Mouse (Mus musculus): ENCODE results near the gene Fbxl3. TPM values are rescaled to one million over a fixed set of nuclear protein-coding genes. Genes with fewer than 3 reads are reported as not detected.

Fbxl3 gene
- polyA plus RNA-seq, 1 experiment from 2014 or later: 13.1 TPM

DNA sequence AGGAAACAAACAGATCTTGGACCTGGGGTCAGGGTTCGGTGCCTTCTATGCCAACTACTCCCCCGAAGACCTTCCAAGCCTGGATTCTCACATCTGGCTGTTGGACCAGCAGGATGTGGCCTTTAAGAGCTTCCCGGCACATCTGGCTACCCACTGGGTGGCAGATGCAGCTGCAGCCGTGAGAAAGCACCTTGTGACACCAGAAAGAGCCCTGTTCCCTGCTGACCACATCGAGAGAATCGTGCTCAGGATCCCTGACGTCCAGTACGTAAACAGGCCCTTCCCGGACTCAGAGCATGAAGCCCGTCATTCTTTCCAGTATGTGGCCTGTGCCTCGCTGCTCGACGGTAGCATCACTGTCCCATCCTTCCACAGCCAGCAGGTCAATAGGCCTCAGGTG lies 44.6 kb downstream of the Fbxl3 start:
- Histone ChIP-seq H3K27ac (no peak overlapping the region), H3K9me3 (no peaks in the 10 kb centered on the region), H3K4me1 (replicated peaks) (no peaks in the 10 kb centered on the region), H3K27me3 (ENCODE audit: insufficient read depth, poor library complexity, severe bottlenecking) (no peaks in the 10 kb centered on the region), H3K36me3 (no peaks in the 10 kb centered on the region), H3K4me3 (no peak overlapping the region)
- WGBS: 86% methylated on average over 13 of the region's 13 CpGs
- DNase-seq (ENCODE audit: low spot score): no peak

DNA sequence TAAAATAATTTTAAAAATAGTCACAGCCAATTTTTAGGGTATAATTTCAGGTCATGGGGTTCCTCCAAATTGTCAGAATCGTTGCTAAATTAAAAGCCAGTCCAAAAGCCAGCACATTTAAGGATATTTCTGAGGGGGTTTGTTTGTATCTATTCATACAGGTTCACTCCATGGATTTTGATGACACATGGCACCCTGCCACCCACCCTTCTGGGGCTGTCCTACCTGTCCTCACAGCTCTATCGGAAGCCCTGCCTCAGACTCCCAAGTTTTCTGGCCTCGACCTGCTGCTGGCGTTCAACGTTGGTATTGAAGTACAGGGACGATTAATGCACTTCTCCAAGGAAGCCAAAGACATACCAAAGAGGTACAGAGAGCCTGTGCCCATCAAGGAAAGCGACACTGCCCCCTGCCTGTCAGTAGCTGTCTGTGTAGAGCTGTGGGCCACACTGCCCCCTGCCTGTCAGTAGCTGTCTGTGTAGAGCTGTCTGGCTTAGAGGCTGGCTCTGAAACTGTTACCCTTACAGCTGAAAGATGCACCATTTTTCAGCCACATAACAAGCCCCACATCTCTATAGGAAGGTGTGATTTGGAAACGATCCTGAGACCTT lies 48.1 kb downstream of the Fbxl3 start:
- DNase-seq (ENCODE audit: low spot score): peak; percentile 79
- Histone ChIP-seq H3K4me1 (replicated peaks) (peaks cover 11% of the 10 kb centered on the region), H3K27ac (no peak overlapping the region), H3K4me3 (no peak overlapping the region), H3K36me3 (no peaks in the 10 kb centered on the region), H3K27me3 (ENCODE audit: insufficient read depth, poor library complexity, severe bottlenecking) (no peaks in the 10 kb centered on the region), H3K9me3 (no peaks in the 10 kb centered on the region)
- WGBS: 40% methylated on average over 8 of the region's 8 CpGs

DNA sequence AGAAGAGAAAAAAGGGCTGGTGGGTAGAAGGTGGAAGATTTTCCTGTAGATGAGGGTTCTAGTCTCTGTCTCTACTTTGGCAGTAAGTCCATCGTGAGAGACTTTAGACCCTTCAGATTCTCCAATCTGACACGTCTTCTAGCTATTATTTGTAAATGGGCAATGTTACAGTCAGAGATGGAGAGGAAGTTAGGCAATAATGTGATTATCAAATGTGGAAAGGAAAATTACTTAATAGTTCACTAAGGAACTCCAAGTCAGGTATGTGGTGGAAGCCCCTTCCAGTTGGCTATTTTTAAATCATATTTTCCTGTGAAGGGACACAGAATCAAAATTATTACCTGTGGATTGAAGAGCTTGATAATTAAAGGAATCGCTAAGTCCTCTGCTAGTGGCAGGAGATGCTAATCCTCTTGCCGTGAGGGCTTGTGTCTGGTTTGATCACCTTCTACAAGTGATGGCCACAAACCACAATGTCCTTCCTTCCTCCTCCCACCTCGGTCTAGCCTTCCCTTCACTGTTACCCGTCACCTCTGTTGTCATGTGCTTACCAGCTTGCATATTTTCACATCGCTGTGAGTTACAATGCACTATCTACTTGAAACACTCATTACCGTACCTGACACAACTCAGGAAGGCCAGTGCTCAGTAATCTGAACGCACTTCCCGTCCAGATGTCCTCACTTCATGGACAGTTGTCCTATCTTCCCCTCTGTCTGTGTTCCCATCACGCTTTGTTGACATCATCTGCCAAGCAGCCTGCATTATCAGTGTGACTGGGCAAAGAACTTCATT lies 50.9 kb downstream of the Fbxl3 start:
- Histone ChIP-seq H3K36me3 (no peaks in the 10 kb centered on the region), H3K27ac (no peak overlapping the region), H3K4me3 (no peak overlapping the region), H3K27me3 (ENCODE audit: insufficient read depth, poor library complexity, severe bottlenecking) (no peaks in the 10 kb centered on the region), H3K9me3 (no peaks in the 10 kb centered on the region), H3K4me1 (replicated peaks) (peaks cover 11% of the 10 kb centered on the region)
- DNase-seq (ENCODE audit: low spot score): no peak
- WGBS: 90% methylated on average over 11 of the region's 11 CpGs

DNA sequence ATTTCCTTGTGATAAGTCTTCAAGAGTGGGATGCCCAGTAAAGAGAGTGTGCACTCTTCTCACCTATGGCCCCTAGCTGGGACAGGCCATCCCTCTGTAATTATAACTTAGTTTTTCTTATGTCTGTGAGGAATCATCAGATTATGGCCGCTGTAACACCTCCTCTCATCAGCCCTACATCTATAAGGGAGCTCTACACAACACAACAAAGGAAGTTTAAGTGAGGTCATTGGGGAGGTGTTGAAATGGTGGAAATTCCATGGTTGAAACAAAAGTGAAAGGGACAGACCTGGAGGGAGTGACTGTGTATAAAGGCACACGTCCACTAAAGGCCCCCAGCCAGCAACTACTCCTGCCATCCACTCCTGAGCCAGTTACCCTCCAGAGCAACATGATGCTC lies 52.7 kb downstream of the Fbxl3 start, which contains the start of gene Acod1:
Gene Acod1 (plus strand): TSS at position 301 of the 400 bp plus-strand sequence.
- DNase-seq (ENCODE audit: low spot score): no peak
- no peak within 1 kb of the TSS for H3K27ac ChIP-seq
- H3K27me3 ChIP-seq (ENCODE audit: insufficient read depth, poor library complexity, severe bottlenecking): no peaks in the 10 kb centered on the region
- H3K4me1 ChIP-seq (replicated peaks): peaks cover 11% of the 10 kb centered on the region
- no peaks in the 10 kb centered on the region for H3K9me3 ChIP-seq
- H3K36me3 ChIP-seq: no peaks in the 10 kb centered on the region
- 80% methylated on average over 2 of the region's 2 CpGs for WGBS
- H3K4me3 ChIP-seq: no peak within 1 kb of the TSS

DNA sequence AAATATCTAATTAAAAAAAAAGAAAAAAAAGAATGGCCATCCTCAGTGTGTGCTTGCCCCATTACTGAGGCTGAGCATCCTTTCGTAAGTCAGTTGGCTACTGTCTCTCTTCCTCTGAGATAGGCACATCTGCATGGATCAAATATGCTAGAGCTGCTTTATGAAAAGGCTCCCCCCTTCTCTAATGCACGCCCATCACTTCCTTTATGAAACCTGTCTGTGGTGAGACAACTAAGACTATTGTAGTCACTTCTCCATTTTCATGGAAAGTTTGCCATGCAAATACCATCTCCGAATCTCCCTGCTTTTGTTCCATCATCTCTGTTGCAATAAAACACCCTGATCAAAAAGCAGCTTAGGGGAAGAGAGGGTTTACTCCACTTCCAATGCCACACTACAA lies 62.4 kb downstream of the Fbxl3 start:
- no peak overlapping the region for H3K4me3 ChIP-seq
- H3K4me1 ChIP-seq (replicated peaks): no peaks in the 10 kb centered on the region
- H3K36me3 ChIP-seq: no peaks in the 10 kb centered on the region
- no peak for DNase-seq (ENCODE audit: low spot score)
- no peaks in the 10 kb centered on the region for H3K27me3 ChIP-seq (ENCODE audit: insufficient read depth, poor library complexity, severe bottlenecking)
- no peak overlapping the region for H3K27ac ChIP-seq
- 78% methylated on average over 3 of the region's 3 CpGs for WGBS
- no peaks in the 10 kb centered on the region for H3K9me3 ChIP-seq

DNA sequence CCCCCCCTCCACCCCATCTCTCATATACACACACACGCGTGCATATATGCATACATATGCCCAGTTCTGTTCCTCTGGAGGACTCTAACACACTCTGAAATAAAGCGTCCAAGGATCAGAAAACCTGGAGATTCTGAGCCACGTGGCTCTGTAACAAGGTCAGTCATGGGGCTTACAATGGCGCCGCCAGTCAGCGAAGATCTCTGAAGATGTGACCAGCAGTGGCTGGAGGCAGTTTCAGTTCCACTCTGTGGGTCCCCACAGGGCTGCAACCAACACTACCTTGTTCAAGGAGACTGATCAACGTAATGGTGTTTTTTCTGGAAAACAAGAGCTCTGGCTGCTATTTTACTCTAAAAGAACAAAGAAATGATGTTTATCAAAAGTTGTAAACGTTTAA lies 65.3 kb downstream of the Fbxl3 start:
- Histone ChIP-seq H3K27me3 (ENCODE audit: insufficient read depth, poor library complexity, severe bottlenecking) (no peaks in the 10 kb centered on the region), H3K9me3 (no peaks in the 10 kb centered on the region), H3K36me3 (no peaks in the 10 kb centered on the region), H3K4me1 (replicated peaks) (no peaks in the 10 kb centered on the region), H3K4me3 (no peak overlapping the region), H3K27ac (no peak overlapping the region)
- WGBS: 86% methylated on average over 9 of the region's 9 CpGs
- DNase-seq (ENCODE audit: low spot score): no peak

DNA sequence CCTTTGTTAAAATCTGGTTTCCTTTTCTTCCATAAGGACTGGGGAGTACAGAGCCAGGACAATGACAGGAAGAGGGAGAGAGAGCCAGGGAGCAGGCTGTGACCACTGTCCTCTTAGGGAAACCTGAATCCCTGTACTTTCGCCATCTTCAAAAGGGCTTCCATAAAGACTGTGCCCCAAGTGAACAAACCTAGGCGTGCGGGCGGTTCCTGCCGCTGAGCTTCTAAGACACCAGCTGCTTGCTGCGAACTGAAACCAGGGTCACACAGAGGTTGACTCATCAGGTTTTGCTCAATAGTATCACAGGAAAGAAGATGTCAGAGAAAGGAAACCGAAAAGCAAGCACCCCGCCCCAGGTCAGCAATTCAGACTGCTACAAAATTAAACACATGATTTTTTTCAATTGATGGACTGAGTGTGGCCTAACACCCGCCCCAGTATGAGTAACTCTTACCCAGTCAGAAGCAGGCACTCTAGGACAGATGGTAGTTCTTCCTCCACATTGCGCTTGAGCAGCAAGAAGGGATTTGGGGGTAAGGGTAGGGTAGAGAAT lies 66.0 kb downstream of the Fbxl3 start:
- WGBS: 81% methylated on average over 10 of the region's 10 CpGs
- Histone ChIP-seq H3K36me3 (no peaks in the 10 kb centered on the region), H3K4me3 (no peak overlapping the region), H3K4me1 (replicated peaks) (no peaks in the 10 kb centered on the region), H3K27me3 (ENCODE audit: insufficient read depth, poor library complexity, severe bottlenecking) (no peaks in the 10 kb centered on the region), H3K27ac (no peak overlapping the region), H3K9me3 (no peaks in the 10 kb centered on the region)
- no peak for DNase-seq (ENCODE audit: low spot score)

Other genes with a start within 250 kb of the Fbxl3 start
- gene Kctd12, start 116.9 kb downstream of the Fbxl3 start, polyA plus RNA-seq (2016; fragmentation: Nextera tagmentation; extraction: Ambion mirVana): 4.2 and 5.2 TPM in 2 replicates
- not detected in 2 replicates for gene Acod1, start 52.6 kb downstream of the Fbxl3 start, polyA plus RNA-seq (2016; fragmentation: Nextera tagmentation; extraction: Ambion mirVana)
- 23.5 and 28.8 TPM in 2 replicates for gene Cln5, start 29.4 kb downstream of the Fbxl3 start, polyA plus RNA-seq (2016; fragmentation: Nextera tagmentation; extraction: Ambion mirVana)
- 21.0 and 21.2 TPM in 2 replicates for gene Mycbp2, start 247.2 kb upstream of the Fbxl3 start, polyA plus RNA-seq (2016; fragmentation: Nextera tagmentation; extraction: Ambion mirVana)